ENCODE assay signal across 8 mouse cellular contexts in the genomic region with DNA sequence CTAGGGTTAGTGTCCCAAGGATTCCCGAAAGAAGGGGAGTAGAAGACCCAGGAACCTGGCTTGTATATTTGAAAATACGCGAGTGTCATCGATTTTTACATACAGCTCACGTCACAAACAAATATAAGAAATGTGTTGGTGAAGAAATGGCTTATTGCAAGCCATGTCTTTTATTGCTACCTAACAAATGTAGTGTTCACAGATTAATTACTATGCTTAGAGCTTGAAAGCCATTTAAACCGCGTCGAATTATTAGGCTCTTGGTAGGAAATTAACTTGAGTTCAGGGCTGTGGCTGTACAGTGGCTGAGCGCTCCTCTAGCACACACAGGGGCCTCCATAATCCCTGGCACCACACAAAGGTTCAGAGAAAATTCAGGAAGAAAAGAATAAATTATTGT. TPM values are rescaled to one million over a fixed set of nuclear protein-coding genes. Genes with fewer than 3 reads are reported as not detected.
DNase-seq lines count a peak whose midpoint lies in the region; ATAC-seq and TF ChIP-seq lines count a peak whose summit lies in the region.

No protein-coding gene starts in this region.

- H3K27me3 ChIP-seq in embryonic facial prominence, embryonic 13.5 days: no peaks in the 10 kb centered on the region
- no peaks in the 10 kb centered on the region for H3K27me3 ChIP-seq in hindbrain, embryonic 15.5 days
- no peaks in the 10 kb centered on the region for H3K27me3 ChIP-seq in midbrain, embryonic 16.5 days (ENCODE audit: control insufficient read depth, insufficient read depth, low read depth, low read length)

- 18% methylated on average over 9 of the region's 9 CpGs for WGBS in embryonic facial prominence, embryonic 13.5 days
- WGBS in hindbrain, embryonic 15.5 days: 15% methylated on average over 9 of the region's 9 CpGs
- 15% methylated on average over 9 of the region's 9 CpGs for WGBS in midbrain, embryonic 16.5 days

- H3K27ac ChIP-seq in left cerebral cortex, adult 2 months: peak overlapping the region; percentile 100
- H3K27ac ChIP-seq in embryonic facial prominence, embryonic 13.5 days: peak overlapping the region; percentile 98
- peak overlapping the region; percentile 97 for H3K27ac ChIP-seq in hindbrain, embryonic 15.5 days (replicated peaks)
- H3K27ac ChIP-seq in midbrain, embryonic 16.5 days (ENCODE audit: low read length): peak overlapping the region; percentile 96

- peak overlapping the region; percentile 100 for H3K9ac ChIP-seq in embryonic facial prominence, embryonic 13.5 days
- peak overlapping the region; percentile 82 for H3K9ac ChIP-seq in hindbrain, embryonic 15.5 days
- H3K9ac ChIP-seq in midbrain, embryonic 16.5 days (ENCODE audit: low read depth, low read length): peak overlapping the region; percentile 96

- H3K4me2 ChIP-seq in embryonic facial prominence, embryonic 13.5 days: peak overlapping the region; percentile 58
- peak overlapping the region; percentile 60 for H3K4me2 ChIP-seq in hindbrain, embryonic 15.5 days
- peak overlapping the region; percentile 71 for H3K4me2 ChIP-seq in midbrain, embryonic 16.5 days (ENCODE audit: low read length)

- H3K4me3 ChIP-seq in left cerebral cortex, adult 2 months: peak overlapping the region; percentile 99
- peak overlapping the region; percentile 100 for H3K4me3 ChIP-seq in embryonic facial prominence, embryonic 13.5 days
- H3K4me3 ChIP-seq in hindbrain, embryonic 15.5 days: peak overlapping the region; percentile 85
- H3K4me3 ChIP-seq in midbrain, embryonic 16.5 days (ENCODE audit: low read depth, low read length): peak overlapping the region; percentile 73

- ATAC-seq in embryonic facial prominence, embryonic 13.5 days (ENCODE audit: insufficient number of reproducible peaks, insufficient read depth, low FRiP score, low TSS enrichment, low read depth): no peak
- no peak for ATAC-seq in hindbrain, embryonic 15.5 days (ENCODE audit: low FRiP score, low read depth)
- ATAC-seq in midbrain, embryonic 16.5 days: peak; percentile 37; the same call in 1 of the 2 replicates

- H3K4me1 ChIP-seq in embryonic facial prominence, embryonic 13.5 days: peaks cover 13% of the 10 kb centered on the region
- H3K4me1 ChIP-seq in hindbrain, embryonic 15.5 days (replicated peaks): peaks cover 26% of the 10 kb centered on the region
- H3K4me1 ChIP-seq in midbrain, embryonic 16.5 days (ENCODE audit: control insufficient read depth, insufficient read depth, low read length): peaks cover 22% of the 10 kb centered on the region

- no peak for TF ChIP-seq CTCF in left cerebral cortex, adult 2 months (IDR thresholded peaks at IDR 0.05)

- H3K36me3 ChIP-seq in embryonic facial prominence, embryonic 13.5 days: no peaks in the 10 kb centered on the region
- no peaks in the 10 kb centered on the region for H3K36me3 ChIP-seq in hindbrain, embryonic 15.5 days
- H3K36me3 ChIP-seq in midbrain, embryonic 16.5 days (ENCODE audit: control insufficient read depth, insufficient read depth, low read length): no peaks in the 10 kb centered on the region

- H3K9me3 ChIP-seq in embryonic facial prominence, embryonic 13.5 days: no peaks in the 10 kb centered on the region
- H3K9me3 ChIP-seq in hindbrain, embryonic 15.5 days: no peaks in the 10 kb centered on the region
- H3K9me3 ChIP-seq in midbrain, embryonic 16.5 days (replicated peaks; ENCODE audit: control insufficient read depth, low read length, poor library complexity, severe bottlenecking): no peaks in the 10 kb centered on the region

- intact Hi-C loops in left cerebral cortex, adult 2 months (cut with DNase I): loop anchor here (2.0 kb wide), 1 partner anchor 70 kb away; a partner anchor contains a TSS
- intact Hi-C loops in left cerebral cortex, postnatal 14 days (cut with DNase I): no loop called here

- no peak for DNase-seq in left cerebral cortex, adult 2 months (ENCODE audit: extremely low spot score in 1 of 2, low spot score in 2 of 2)
- no peak for DNase-seq in left cerebral cortex, postnatal 14 days (ENCODE audit: low spot score in 2 of 2)
- DNase-seq in urinary bladder, postnatal 4 days (ENCODE audit: low spot score in 2 of 2): no peak
- DNase-seq in cerebellum, adult 9-11 months: no peak
- DNase-seq in left cerebral cortex, adult 18-20 months (ENCODE audit: low spot score in 2 of 2): no peak

RNA-seq across cellular contexts. Expression of a gene that starts 0.7 kb away (rescaled TPM):
- 10 to 100 TPM; 89.5 to 96.3 TPM for total RNA-seq in left cerebral cortex, adult 2 months (2021)
- total RNA-seq in left cerebral cortex, postnatal 14 days (2021): 100 to 1,000 TPM; 103 to 110 TPM
- 145 and 152 TPM in 2 replicates for polyA plus RNA-seq in embryonic facial prominence, embryonic 13.5 days (2015; fragmentation: Nextera tagmentation; extraction: Ambion mirVana)
- polyA plus RNA-seq in hindbrain, embryonic 15.5 days (2015; fragmentation: Nextera tagmentation; extraction: Ambion mirVana): 101 and 107 TPM in 2 replicates
- 102 and 112 TPM in 2 replicates for polyA plus RNA-seq in midbrain, embryonic 16.5 days (2015; fragmentation: Nextera tagmentation; extraction: Ambion mirVana)
- total RNA-seq in left cerebral cortex, adult 18-20 months (2021): 10 to 100 TPM; 88.5 to 91.0 TPM

RNA-seq across cellular contexts. Expression of a gene that starts 20.2 kb away (rescaled TPM):
- 10 to 100 TPM; 37.3 to 38.1 TPM for total RNA-seq in left cerebral cortex, adult 2 months (2021)
- total RNA-seq in left cerebral cortex, postnatal 14 days (2021): 10 to 100 TPM; 34.6 to 42.1 TPM
- polyA plus RNA-seq in embryonic facial prominence, embryonic 13.5 days (2015; fragmentation: Nextera tagmentation; extraction: Ambion mirVana): 35.0 and 36.7 TPM in 2 replicates
- polyA plus RNA-seq in hindbrain, embryonic 15.5 days (2015; fragmentation: Nextera tagmentation; extraction: Ambion mirVana): 41.2 and 42.9 TPM in 2 replicates
- 40.2 and 42.4 TPM in 2 replicates for polyA plus RNA-seq in midbrain, embryonic 16.5 days (2015; fragmentation: Nextera tagmentation; extraction: Ambion mirVana)
- 10 to 100 TPM; 34.4 to 46.9 TPM for total RNA-seq in left cerebral cortex, adult 18-20 months (2021)

RNA-seq across cellular contexts. Expression of a gene that starts 35.4 kb away (rescaled TPM):
- 10 to 100 TPM; 22.1 to 22.8 TPM for total RNA-seq in left cerebral cortex, adult 2 months (2021)
- 10 to 100 TPM; 22.8 to 23.6 TPM for total RNA-seq in left cerebral cortex, postnatal 14 days (2021)
- polyA plus RNA-seq in embryonic facial prominence, embryonic 13.5 days (2015; fragmentation: Nextera tagmentation; extraction: Ambion mirVana): 1.8 and 2.3 TPM in 2 replicates
- 19.4 and 19.7 TPM in 2 replicates for polyA plus RNA-seq in hindbrain, embryonic 15.5 days (2015; fragmentation: Nextera tagmentation; extraction: Ambion mirVana)
- 20.1 and 20.9 TPM in 2 replicates for polyA plus RNA-seq in midbrain, embryonic 16.5 days (2015; fragmentation: Nextera tagmentation; extraction: Ambion mirVana)
- 10 to 100 TPM; 26.5 to 27.0 TPM for total RNA-seq in left cerebral cortex, adult 18-20 months (2021)
